Mouse (Mus musculus) urinary bladder, postnatal 10 days (tissue): ENCODE measurements around the gene Castor2.

Source experiments
- DNase-seq: peaks from one replicate; pipeline ENCODE4 v3.0.0; 2022; ENCODE audit warnings: low spot score

The Castor2 gene

DNA sequence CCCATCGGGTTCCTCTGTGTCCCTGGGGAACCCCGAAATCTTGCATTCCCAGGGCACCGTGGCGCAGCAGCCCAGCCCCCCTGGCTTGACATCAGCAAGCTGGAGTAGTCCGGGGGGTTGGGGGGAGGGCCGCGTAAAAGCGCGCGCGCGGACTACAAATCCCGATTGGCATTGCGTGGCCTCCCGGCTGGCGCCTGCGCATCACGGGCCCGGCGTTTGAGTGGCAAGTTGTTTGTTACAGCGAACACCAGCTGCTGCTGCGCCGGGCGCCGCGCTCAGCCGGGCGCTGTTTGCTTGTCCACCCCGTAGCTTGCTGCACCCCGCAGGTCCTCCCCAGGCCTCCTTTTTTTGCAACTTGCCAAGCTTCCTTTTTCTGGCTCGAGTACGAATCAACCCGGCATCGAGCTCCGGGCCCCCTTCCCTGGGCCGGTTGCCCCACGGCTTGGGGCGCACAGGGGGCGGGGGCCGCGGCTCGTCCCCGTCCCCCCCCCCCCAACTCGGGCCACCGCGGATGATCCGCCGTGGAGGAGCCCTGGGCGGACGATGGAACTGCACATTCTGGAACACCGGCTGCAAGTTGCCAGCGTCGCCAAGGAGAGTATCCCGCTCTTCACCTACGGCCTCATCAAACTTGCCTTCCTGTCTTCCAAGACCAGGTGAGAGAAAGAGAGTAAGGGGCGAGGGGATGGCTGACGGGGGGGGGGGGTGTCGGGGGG, at the start of gene Castor2:
Gene Castor2, plus strand, starts transcription at position 216 of the 716 bp plus-strand sequence.
- DNase-seq, result peak; percentile 74

DNA sequence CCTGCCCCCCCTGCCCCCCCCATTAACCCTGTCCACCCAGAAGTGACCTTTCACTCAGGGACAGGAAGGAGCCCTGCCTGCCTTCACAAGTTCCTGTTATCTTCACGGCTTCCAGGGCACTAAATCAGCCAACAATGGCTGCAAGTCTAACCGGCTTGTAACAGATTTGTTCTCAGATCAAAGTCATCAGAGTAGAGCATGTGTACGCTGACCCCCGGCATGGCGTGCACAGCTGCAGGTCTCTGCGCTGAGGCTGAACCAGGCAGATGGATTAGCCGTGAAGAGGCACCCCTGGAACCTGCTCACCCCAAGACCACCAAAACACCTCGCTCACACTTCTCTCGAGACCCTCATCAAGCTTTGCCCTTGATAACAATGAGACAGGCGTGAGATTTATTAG, 48.8 kb upstream of the Castor2 start:
- no peak for DNase-seq

DNA sequence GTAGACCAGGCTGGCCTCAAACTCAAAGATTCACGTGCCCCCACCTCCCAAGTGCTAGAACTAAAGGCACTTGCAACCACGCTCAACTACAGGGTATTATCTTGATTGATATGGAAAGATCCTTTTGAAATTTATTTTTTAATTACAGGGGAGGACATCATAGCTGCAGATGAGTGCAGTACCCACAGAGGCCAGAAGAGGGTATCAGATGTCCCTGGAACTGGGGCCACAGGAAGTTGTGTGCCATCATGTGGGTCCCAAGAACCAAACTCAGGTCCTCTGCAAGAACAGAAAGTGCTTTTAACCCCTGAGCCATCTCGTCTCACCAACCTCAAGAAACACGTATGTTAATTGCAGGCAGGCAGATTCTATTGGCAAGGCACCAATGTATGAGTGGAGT, 46.9 kb upstream of the Castor2 start:
- no peak for DNase-seq

DNA sequence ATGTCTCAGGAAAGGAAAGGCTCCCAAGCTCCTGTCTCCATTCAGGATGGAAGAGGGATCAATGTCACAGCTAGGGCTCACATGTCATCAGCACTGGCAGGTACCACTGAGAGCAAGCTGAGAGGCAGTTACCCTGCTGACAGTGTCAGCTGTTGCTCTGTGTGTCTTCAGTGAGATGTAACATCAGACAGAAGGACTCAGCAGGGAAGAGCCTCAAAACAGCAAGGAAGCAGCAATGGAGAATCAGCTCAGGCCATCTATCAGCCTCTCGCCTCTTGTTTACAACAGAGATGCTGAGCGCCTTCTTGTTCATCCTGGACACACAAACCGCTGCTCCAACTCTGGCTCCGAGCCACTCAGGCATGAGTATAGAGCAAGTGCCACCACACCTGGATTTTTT, 45.0 kb upstream of the Castor2 start:
- DNase-seq, result no peak

DNA sequence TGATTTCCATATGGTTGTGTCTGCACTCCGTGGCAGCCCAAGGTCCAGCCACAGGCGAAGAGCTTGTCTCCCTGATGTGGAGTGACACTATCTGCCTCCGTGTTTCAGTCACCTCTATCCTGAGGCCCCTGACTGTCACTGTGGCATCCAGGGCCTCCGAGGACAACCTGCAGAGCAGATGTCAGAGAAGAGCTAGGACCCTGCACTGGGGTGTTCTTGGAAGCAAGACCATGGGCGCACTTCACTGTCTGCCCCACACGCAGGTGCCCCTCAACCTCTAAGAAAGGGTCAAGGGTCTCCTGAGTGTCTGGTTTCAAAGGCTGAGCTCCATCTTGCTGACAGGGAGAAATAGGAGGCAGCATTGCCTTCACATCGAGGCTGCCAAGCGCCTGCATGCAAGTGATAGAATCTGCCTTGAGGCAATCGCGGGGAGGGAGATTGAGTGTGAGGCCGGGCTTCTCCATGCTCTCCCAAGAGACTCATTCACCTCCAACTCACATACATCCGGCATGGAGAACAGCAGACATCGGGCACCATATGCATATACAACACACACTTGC, 40.6 kb upstream of the Castor2 start:
- DNase-seq, result no peak

DNA sequence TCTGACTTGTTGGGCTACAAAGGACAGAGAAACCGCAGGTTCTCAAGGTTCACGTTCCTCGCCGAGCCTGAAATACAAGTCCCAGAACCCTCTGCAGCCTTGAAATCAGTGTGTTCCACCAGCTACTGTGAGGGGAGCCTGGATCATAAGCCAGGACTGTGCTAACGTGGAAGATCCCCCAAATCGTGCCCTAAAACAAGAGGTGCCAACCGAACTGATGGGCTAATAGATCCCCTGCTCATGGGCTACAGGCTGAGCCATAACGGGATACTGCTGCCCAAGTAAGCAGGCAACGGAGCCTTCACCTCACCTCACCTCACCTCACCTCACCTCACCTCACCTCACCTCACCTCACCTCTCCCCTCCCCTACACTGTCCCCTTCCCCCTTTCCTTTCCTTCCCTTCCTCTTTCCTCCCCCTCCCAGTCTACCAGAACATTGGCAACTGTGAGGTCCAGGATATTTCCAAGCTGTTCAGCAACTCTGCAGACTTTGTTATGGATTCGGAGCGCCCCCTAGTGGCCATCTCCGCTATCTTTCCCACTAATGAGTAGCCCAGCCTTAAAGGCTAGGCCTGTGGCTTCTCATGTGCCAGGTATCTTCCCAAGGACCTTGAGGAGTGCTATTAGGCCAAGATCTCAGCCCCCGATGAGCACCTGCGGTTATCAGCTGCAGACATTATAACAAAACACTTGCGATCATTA, 36.0 kb upstream of the Castor2 start:
- peak; percentile 78 for DNase-seq

DNA sequence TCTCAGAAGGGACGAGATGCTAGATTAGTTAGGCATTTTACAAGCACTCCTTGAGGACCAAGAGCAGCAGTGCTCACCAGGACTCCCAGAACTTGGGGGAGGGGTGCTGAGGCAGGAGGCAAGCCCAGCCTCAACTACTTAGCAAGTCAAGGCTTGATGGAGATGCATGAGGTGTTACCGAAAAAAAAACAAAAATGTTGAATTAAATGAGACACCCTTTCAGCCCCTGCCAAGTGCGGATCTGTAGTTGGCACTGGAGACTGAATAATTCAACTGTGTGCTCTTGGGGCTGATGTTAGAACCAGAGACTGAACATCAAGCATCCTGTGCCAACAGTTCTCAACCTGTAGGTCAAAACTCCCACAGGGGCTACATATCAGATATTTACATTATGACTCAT, 33.2 kb upstream of the Castor2 start:
- DNase-seq, result no peak

DNA sequence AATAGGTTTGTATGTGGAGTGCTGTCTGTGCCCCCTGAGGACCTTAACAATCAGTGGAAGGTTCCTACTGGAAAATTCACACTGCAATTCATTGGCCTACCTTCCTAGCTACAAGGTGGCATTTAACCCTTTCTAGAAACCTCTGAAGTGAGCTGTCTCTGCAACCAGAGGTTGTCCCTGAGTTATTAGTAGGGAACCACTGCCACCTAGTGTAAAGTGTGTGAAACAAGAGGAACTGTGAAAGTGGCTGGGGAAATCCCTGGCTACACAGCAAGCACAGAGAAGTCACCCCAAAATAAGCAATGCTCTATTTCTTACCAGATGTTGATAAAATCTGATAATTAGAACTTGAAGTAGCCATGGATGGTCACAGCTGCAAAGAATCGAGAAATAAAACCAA, 31.6 kb upstream of the Castor2 start:
- DNase-seq, result no peak

DNA sequence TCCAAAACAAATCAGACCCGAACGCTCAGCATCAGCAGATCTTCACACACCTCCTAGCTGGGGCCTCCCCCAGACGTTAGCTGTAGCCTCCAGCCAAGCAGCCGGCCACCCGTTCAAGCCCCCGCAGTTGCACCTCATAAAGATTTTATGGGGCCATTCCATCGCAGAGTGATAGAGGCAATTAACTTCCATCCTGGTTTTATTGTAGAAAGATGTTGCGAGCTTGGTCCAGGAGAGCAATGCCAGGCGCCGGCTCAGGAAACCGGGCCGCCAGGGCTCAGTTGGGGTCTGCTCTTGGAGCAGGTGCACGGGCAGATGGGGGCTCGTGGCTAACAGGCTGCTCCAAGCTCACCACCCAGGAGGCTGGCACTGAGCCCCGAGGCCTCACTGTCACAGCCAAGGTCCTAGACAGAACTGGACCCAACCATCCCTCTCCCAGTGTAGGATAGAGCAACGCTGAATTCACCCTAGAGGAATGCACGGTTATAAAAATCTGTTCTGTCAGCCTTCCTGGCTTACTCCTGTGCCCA, 25.9 kb upstream of the Castor2 start:
- DNase-seq, result no peak

DNA sequence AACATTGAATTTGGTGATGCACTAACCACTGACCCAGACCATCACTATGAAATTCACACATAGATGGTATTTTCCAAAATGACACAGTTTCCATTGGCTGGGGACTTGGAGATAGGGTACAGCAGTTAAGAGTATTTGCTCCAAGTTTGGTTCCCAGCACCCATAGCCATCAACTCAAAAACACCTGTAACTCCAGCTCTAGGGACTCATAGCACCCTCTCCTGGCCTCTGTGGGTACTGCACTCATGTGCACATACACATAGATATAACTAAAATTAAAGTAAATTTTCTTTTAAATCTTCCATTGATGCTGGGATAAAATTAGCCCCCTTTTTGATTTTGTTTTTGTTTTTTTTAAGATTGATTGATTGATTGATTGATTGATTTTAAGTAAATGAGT, 25.1 kb upstream of the Castor2 start:
- no peak for DNase-seq

DNA sequence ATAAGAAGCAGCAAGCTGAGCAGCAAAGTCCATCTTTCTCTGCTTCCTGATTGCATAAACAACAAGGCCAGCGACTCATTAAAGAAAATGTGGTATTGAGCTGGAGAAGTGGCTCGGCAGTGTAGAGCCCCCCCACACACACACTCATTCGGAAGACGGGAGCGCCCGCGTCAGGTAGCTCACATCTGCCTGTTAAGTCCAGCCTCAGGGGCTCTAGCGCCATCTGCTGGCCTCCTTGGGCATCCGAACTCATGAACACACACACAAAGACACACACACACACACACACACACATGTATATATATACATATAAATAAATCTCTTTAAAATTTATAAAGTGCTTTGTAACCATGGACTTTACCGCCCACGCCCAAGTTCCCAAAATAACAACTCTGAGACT, 23.3 kb upstream of the Castor2 start:
- no peak for DNase-seq

DNA sequence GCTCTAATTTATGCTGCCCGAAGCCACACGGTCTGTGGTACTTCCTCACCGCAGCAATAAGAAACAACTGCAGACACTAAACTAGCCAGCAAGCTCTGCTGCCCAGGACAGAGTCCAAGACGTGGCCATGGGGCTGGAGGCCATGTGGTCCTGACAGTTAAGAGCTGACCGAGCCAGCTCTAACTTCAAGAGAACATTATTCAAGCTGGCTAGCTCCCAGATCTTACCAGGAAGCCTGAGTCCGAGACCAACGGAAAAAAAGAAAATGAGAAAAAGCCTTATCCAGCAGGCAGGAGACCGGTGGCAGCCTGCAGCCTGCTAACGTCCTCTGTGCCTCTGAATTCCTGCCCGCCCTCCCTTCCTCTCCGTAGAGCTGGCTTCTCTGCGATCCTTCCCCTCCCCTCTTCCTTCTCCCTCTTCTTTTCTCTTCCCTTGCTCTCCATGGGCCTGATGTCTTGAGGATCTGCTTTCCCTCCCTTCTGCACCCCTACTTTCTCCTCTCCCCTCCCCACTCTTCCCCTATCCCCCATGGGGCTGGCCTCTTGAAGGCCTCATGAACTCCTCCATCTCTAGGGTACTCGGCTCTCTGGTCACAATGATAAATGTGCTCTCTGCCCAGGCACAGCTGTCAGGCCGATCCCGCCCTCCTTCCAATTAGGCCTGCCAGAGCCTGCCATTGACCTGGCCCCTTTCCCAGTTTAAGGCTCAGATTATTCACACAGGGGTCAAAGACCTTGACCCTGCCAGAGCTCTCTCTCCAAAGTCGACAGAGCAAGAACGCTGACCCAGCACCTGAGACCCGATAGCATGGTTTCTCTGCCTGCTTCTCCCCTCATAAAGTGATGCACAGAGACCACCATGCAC, 18.6 kb upstream of the Castor2 start:
- DNase-seq, result no peak

DNA sequence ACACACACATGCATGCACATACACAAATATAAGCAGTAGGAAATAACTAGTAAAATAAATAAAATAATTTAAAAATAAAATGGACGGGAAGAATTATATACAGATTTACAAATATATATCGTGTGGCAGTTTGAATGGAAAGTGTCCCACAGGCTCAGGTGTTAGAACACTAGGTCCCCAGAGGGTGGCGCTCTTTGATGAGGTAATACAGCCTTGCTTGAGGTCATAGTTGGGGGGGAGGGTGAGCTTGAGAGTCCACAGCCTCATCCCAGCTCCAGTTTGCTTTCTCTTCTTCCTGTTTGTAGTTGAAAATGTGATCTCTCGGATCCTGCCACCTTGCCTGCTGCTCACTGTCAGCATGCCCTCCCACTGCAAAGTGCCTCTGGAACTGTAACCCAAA, 14.3 kb upstream of the Castor2 start:
- DNase-seq, result no peak

DNA sequence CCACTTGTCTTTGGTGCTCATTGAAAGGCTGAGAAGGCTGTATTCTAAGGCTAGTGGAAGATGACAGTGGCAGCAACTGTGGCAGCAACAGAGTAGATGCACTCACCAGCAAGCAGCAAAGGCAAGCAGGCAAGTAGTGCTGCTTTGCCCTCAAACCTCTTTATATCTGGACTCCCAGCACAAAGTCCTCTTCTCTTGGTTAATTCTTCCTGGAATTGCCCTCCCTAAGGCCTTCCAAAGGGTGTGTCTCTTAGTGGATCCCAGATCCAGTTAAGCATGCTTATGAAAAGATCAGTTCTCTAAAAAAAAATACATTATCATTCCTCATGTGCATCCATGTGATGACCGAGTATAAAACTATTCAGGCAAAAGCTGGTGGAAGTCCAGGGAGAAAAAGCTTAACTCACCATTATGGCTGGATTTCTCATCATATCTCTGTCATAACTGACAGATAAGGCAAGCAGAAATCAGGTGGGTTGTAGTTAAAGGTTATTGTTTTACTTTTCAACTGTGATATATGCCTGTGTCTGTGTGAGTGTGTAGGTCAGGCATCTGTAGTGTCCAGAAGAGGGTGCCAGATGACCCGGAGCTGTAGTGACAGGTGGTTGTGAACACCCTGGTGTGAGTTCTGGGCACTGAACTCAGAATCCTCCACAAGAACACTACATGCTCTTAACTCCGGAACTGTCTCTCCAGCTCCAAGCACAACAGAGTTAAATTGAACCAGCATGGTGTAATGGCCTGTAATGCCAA, 13.4 kb upstream of the Castor2 start:
- no peak for DNase-seq

DNA sequence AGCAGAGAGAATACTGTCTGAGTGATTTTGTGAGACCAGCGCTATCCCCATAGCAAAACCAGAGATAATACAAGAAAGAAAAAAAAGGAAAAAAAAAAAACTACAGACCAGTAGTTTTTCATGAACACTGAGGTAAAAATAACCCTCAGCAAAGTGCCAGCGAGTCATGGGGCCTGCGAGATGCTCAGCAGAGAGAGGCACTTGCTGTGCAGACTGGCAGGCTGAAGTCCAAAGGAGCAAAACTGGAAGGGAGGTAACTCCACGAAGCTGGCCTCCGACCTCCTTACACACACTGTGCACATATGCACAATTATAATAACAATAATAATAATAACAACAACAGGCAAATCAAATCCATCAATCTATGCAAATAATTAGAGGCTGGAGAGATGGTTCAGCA, 12.3 kb upstream of the Castor2 start:
- DNase-seq, result no peak

DNA sequence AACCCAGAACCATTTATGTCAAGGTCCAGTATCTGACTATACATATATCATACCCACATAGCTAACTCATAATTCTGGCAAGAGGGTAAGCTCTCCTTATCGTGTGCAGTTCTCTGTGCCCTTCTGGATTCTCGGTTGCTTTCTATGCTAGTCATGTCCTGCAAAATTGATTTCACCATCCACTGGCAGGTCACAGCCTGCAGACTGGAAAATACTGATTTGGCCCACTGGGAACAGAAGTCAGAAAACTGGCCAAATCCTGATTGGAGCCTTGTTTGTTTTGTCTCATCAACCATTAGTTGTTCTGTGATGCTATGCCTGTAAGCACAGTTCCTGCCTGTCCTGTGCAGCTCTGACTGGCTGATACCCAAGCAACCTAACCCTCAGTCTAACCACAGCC, 3.7 kb upstream of the Castor2 start:
- no peak for DNase-seq

DNA sequence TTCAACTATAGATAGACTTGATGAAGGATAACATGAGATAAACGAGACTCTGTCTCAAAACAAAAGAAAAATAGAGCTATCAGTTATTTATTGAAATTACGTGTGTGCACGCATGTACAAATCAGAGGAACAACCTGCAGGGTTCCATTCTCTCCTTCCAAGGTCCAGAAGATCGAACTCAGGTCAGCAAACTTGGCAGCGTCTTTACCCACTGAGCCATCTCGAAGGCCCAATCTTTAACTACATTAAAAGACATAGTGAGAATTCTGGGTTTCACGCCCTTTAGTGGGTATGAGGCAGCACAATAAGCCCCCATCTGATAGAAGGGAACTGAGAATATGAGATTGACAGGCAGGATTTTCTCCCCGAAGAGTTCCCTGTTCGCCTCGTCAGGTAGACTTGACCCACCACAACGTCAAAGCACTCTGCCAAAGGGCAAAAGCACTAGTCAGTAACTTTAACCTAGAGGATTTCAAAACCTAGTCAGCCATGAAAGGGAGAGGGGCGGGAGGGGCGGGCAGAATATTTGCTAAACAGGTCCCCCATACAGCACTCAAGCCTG, 1.1 kb upstream of the Castor2 start:
- DNase-seq, result no peak

DNA sequence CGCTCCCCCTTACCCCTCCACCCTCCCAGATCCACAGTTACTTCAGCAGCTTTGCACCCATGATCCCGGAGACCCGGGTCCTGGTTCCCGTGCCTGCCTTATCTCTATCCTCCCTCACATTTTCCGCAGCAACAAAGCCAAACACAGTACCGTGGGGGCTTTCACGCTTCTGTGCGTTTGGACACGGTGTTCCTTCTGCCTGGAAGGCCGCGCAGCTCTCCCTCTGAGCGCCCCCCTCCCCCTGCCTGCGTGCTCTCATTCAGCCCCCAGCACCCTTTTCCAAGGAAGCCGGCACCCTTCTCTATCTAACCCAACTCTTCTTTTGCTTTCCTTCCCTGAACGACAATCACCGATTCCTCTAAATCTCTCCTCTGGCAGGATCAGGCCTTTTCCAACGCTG, 535 bp upstream of the Castor2 start:
- DNase-seq, result no peak

DNA sequence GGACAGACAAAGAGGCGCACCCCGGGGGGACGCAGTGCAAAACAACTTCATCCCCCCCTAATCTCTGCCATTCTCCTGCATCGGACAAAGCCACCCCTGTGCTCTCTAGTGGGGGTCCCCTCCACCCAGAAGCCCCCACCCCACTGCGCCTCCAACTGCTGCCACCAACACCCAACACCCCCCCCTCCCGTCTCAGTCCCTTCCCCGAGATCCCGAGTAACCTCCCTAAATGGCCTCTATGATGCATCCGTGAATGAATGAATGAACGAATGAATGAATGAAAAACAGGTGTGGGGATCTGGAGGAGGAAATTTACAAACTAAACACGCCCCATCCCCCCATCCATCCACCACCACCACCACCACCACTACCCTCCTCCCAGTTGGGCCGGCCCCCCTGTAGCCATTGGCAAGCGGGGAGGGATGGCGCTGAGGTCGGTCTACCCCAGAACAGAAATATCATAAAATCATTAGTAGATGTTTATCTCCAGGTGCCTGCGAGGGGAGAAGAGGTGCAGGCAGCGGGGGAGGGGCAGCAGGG, 791 bp downstream of the Castor2 start:
- no peak for DNase-seq

DNA sequence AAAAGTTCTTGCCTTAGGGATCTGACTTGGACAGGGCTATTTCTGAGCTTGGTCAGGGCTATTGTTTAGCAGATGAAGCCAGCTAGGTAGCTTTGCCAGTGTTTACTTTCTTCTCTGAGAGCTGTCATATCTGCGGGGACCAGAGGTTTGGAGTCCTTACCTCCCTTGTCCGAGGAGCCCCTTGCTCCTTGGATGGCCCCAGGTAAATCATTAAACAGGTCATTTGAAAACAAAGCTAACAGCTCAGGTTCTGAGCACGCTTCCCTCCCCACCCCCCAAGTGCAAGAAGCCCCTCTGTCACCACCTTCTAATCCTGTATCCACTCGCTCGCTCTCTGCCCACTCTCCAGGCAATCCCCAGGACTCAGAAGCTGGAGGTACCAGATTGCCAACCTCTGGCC, 1.8 kb downstream of the Castor2 start:
- DNase-seq, result no peak

DNA sequence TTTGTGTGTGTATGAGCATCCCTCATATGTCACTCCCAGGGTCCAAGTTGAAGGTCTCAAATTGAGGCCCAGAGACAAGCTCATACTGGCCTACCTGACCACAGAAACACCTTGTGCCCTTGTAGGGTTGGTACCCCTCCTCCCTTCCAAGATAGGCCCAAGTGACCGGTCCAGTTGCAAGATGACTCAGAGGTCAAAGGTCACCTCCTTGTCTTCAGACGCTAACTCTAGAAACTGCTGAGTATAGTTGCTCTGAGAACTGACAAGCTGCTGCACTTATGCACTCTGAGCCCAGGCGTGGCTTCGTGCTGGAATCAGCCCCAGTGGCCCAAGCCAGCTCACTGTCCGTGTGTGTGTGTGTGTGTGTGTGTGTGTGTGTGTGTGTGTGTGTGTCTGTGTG, 2.4 kb downstream of the Castor2 start:
- DNase-seq, result no peak
